In the genomic region with DNA sequence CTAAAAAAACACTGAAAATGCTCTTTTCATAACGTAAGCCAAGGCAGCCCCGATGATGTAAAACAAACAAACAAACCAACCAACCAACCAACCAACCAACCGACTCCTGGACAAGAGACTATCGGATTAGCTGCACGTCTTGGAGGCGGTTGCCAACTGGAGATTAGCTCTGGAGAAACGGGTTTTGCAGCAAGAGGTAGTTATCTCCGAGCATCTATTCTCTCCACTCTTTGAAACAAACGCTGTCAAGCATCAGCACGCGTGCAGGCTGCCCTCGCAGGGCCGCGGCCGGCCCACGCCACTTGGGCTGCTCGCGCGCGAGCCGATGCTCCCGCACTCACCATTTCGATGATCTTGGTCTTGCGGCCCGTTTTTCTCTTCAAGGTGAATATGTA, we compare ENCODE assay signal across 8 mouse cellular contexts. TPM values are rescaled to one million over a fixed set of nuclear protein-coding genes. Genes with fewer than 3 reads are reported as not detected.
DNase-seq lines count a peak whose midpoint lies in the region; ATAC-seq and TF ChIP-seq lines count a peak whose summit lies in the region.

No protein-coding gene starts in this region.

- H3K27me3 ChIP-seq in thymus, adult 2 months (ENCODE audit: control insufficient read depth, insufficient read depth, low read length): no peaks in the 10 kb centered on the region
- no peaks in the 10 kb centered on the region for H3K27me3 ChIP-seq in intestine, embryonic 16.5 days (replicated peaks; ENCODE audit: control insufficient read depth, insufficient read depth, low read length)
- no peaks in the 10 kb centered on the region for H3K27me3 ChIP-seq in midbrain, embryonic 15.5 days (replicated peaks)

- no peak for TF ChIP-seq CTCF in thymus, adult 2 months (IDR thresholded peaks at IDR 0.05; ENCODE audit: borderline replicate concordance, control insufficient read depth, extremely low read depth, insufficient read depth, low read length, poor library complexity)

- peak overlapping the region; percentile 81 for H3K9ac ChIP-seq in intestine, embryonic 16.5 days (ENCODE audit: low read depth, low read length)
- H3K9ac ChIP-seq in midbrain, embryonic 15.5 days: peak overlapping the region; percentile 90

- ATAC-seq in intestine, embryonic 16.5 days: peak; percentile 43
- ATAC-seq in midbrain, embryonic 15.5 days (replicated peaks): no peak
- no peak for ATAC-seq in granulocyte monocyte progenitor cell, adult 5-6 weeks (replicated peaks; ENCODE audit: poor library complexity, severe bottlenecking)
- ATAC-seq in monocyte, adult 5-6 weeks (replicated peaks; ENCODE audit: insufficient number of reproducible peaks, low FRiP score, low TSS enrichment, poor library complexity, severe bottlenecking): no peak; the same call in 1 of the 2 replicates

- no peaks in the 10 kb centered on the region for H3K9me3 ChIP-seq in intestine, embryonic 16.5 days (ENCODE audit: control insufficient read depth, low read length)
- no peaks in the 10 kb centered on the region for H3K9me3 ChIP-seq in midbrain, embryonic 15.5 days

- no peaks in the 10 kb centered on the region for H3K36me3 ChIP-seq in thymus, adult 2 months (ENCODE audit: control insufficient read depth, insufficient read depth, low read length)
- no peaks in the 10 kb centered on the region for H3K36me3 ChIP-seq in intestine, embryonic 16.5 days (ENCODE audit: control insufficient read depth, insufficient read depth, low read length)
- H3K36me3 ChIP-seq in midbrain, embryonic 15.5 days (replicated peaks): no peaks in the 10 kb centered on the region

- 0% methylated on average over 25 of the region's 25 CpGs for WGBS in thymus, adult 2 months
- under 1% methylated on average over 25 of the region's 25 CpGs for WGBS in intestine, embryonic 16.5 days
- WGBS in midbrain, embryonic 15.5 days: 0% methylated on average over 25 of the region's 25 CpGs

- H3K4me2 ChIP-seq in intestine, embryonic 16.5 days (ENCODE audit: low read depth, low read length): peak overlapping the region; percentile 53
- H3K4me2 ChIP-seq in midbrain, embryonic 15.5 days: peak overlapping the region; percentile 58

- H3K27ac ChIP-seq in thymus, adult 2 months (ENCODE audit: control insufficient read depth, insufficient read depth, low read length): peak overlapping the region; percentile 10; the same call in 1 of the 2 replicates
- H3K27ac ChIP-seq in intestine, embryonic 16.5 days (ENCODE audit: low read length): peak overlapping the region; percentile 76
- peak overlapping the region; percentile 95 for H3K27ac ChIP-seq in midbrain, embryonic 15.5 days

- no peak for TF ChIP-seq POLR2A in thymus, adult 2 months (IDR thresholded peaks at IDR 0.05; ENCODE audit: control insufficient read depth, extremely low read depth, insufficient read depth, low read length, poor library complexity)

- peaks cover 9% of the 10 kb centered on the region for H3K4me1 ChIP-seq in thymus, adult 2 months (replicated peaks; ENCODE audit: control insufficient read depth, insufficient read depth, low read length)
- H3K4me1 ChIP-seq in intestine, embryonic 16.5 days (ENCODE audit: control insufficient read depth, insufficient read depth, low read length): peaks cover 18% of the 10 kb centered on the region
- peaks cover 23% of the 10 kb centered on the region for H3K4me1 ChIP-seq in midbrain, embryonic 15.5 days

- DNase-seq in embryo, embryonic 10 days (ENCODE audit: low spot score): peak; percentile 59
- no peak for DNase-seq in embryo, embryonic 11 days
- DNase-seq in thymus, adult 2 months: no peak
- no peak for DNase-seq in thymus, postnatal 10 days (ENCODE audit: low spot score in 2 of 2)

- peak overlapping the region; percentile 95 for H3K4me3 ChIP-seq in thymus, adult 2 months (ENCODE audit: control insufficient read depth, insufficient read depth, low read length)
- H3K4me3 ChIP-seq in intestine, embryonic 16.5 days (ENCODE audit: low read length): peak overlapping the region; percentile 90
- peak overlapping the region; percentile 85 for H3K4me3 ChIP-seq in midbrain, embryonic 15.5 days

RNA-seq across cellular contexts. Expression of a gene that starts 0.4 kb away (rescaled TPM):
- polyA plus RNA-seq in thymus, adult 2 months (2012; rRNA removed): 9.5 and 9.6 TPM in 2 replicates
- polyA plus RNA-seq in intestine, embryonic 16.5 days (2015; fragmentation: Nextera tagmentation; extraction: Ambion mirVana): 63.2 and 68.4 TPM in 2 replicates
- polyA plus RNA-seq in midbrain, embryonic 15.5 days (2015; fragmentation: Nextera tagmentation; extraction: Ambion mirVana): 163 and 169 TPM in 2 replicates
- 62.8 and 82.7 TPM in 2 replicates for total RNA-seq in granulocyte monocyte progenitor cell, adult 5-6 weeks (2014; fragmentation: Nextera tagmentation)
- 48.6 and 64.3 TPM in 2 replicates for total RNA-seq in granulocyte monocyte progenitor cell, adult 5-6 weeks (2017)
- 38.6 to 88.2 TPM (median 56.0 TPM) in 3 replicates for total RNA-seq in monocyte, adult 5-6 weeks (2017)

RNA-seq across cellular contexts. Expression of a gene that starts 0.5 kb away (rescaled TPM):
- polyA plus RNA-seq in thymus, adult 2 months (2012; rRNA removed): 0.05 and 0.18 TPM in 2 replicates
- polyA plus RNA-seq in intestine, embryonic 16.5 days (2015; fragmentation: Nextera tagmentation; extraction: Ambion mirVana): 0.29 and 0.36 TPM in 2 replicates
- 0.50 and 0.61 TPM in 2 replicates for polyA plus RNA-seq in midbrain, embryonic 15.5 days (2015; fragmentation: Nextera tagmentation; extraction: Ambion mirVana)
- total RNA-seq in granulocyte monocyte progenitor cell, adult 5-6 weeks (2014; fragmentation: Nextera tagmentation): 0.92 TPM in 1 of 2 replicates, not detected in the other
- total RNA-seq in granulocyte monocyte progenitor cell, adult 5-6 weeks (2017): 0.98 and 1.6 TPM in 2 replicates
- total RNA-seq in monocyte, adult 5-6 weeks (2017): 0.19 TPM in 2 of 3 replicates, not detected in the other

RNA-seq across cellular contexts. Expression of a gene that starts 46.7 kb away (rescaled TPM):
- polyA plus RNA-seq in thymus, adult 2 months (2012; rRNA removed): not detected in 2 replicates
- polyA plus RNA-seq in intestine, embryonic 16.5 days (2015; fragmentation: Nextera tagmentation; extraction: Ambion mirVana): not detected in 2 replicates
- polyA plus RNA-seq in midbrain, embryonic 15.5 days (2015; fragmentation: Nextera tagmentation; extraction: Ambion mirVana): not detected in 2 replicates
- total RNA-seq in granulocyte monocyte progenitor cell, adult 5-6 weeks (2014; fragmentation: Nextera tagmentation): not detected in 2 replicates
- total RNA-seq in granulocyte monocyte progenitor cell, adult 5-6 weeks (2017): not detected in 2 replicates
- not detected in 3 replicates for total RNA-seq in monocyte, adult 5-6 weeks (2017)

Comparison
In these comparisons a context has a peak if more than half of its experiments do, and no peak if none do; other contexts are left out.
1. H3K27ac ChIP-seq: peak in every context shown above with its lines; median percentile 95 in midbrain, embryonic 15.5 days; 76 in intestine, embryonic 16.5 days; 10 in thymus, adult 2 months.